Mouse (Mus musculus): Measurements from ENCODE around the gene Pde4dip. TPM values are rescaled to one million over a fixed set of nuclear protein-coding genes. Genes with fewer than 3 reads are reported as not detected.
A peak's percentile ranks its signal among the peaks of the same experiment; 100 is the strongest.

The Pde4dip gene
- polyA plus RNA-seq (2017; shearing (Covaris generic)) = 10 to 100 TPM in 1 of 2 experiments, 1 to 10 TPM in 1; 8.0 to 10.8 TPM

DNA sequence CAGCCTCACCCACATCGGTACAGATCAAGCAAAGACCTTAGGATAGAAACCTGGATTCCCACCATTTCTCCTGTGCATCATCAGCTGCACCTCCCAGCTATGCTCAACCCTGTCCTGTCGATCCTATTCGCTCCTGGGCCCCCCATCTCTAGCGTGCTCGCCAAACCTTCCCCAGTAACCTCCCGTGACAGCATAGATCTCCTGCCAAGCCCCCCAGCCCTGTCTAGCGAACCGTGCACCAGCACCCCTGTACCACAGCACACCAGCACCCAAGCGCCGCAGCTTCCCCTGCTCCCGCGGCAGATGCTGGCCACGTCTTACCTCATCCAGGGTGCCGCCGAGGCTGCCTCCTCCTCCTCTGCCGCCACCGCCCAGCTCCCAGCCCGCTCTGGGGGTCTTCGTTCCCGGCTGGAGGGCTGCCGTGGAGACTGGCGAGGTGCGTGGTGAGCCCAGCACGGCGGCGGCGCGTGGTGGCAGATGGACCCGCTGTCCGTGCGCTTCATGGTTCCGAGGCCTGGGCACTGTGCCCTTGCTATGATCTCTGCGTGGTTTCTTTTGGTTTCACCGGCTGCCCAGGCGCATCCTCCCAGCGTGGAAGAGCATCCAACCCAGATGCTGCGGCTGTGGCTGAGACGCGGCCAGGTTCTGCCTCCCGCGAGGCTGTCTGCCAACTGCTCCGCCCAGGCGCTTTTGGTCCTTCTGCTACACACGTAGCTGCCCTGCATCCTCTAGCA is at the start of gene Pde4dip:
TSS of gene Pde4dip (minus strand) at position 540 of the 734 bp plus-strand sequence.
- no peak for ATAC-seq

DNA sequence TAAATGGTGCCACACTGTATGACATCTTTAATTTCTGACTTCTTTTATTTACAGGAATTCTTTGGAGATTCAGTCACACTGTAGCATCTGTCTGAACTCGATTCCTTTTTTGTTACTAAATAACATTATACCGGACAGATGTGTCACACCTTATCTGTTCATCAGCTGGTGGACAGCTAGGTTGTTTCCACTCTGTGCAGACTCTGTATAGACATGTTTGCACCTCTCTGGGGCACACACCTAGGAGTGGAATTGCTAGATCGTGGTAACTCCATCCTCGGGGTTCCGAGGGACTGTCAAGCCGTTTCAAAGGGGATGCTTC is 49.4 kb upstream of the Pde4dip start:
- ATAC-seq = no peak

DNA sequence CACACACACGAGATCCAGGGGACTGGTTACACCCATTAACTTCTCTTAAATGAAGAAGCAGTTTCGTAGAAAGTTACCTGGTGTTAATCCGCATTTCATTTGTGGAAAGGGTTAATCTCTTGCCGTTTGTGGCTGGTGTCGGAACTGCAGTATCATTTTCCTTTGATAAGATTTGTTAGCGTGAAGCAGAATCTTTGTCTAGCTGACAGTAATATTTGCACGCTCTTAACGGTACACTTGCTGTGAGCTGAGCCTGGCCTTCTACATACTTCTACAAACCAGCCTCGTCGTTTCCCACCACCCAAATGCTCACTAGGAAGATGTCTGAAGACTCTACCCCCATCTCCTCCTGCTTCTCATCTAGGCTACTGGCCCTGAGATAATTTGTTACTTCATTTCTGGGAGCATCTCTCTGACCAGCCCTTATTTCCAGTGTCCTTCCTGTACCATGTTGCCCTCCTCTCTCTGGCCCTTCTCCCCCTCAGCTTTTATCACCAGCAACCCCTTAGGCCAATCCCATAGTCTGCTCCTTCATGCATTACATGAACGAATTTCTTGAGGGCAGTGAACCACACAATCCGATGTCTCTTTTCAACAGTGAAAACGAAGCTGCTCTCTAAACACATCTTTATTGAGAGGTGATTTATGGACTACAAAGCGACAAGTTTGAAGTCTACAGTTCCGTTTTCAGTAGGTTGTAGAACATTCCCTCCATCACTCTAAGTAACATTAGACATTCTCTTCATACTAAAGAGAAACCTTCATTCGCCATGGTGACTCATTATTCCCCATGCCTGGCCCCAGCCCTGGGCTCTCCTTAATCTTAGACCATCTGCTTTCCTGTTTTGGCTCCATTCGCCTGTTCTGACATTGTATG is 48.8 kb upstream of the Pde4dip start:
- ATAC-seq = no peak

DNA sequence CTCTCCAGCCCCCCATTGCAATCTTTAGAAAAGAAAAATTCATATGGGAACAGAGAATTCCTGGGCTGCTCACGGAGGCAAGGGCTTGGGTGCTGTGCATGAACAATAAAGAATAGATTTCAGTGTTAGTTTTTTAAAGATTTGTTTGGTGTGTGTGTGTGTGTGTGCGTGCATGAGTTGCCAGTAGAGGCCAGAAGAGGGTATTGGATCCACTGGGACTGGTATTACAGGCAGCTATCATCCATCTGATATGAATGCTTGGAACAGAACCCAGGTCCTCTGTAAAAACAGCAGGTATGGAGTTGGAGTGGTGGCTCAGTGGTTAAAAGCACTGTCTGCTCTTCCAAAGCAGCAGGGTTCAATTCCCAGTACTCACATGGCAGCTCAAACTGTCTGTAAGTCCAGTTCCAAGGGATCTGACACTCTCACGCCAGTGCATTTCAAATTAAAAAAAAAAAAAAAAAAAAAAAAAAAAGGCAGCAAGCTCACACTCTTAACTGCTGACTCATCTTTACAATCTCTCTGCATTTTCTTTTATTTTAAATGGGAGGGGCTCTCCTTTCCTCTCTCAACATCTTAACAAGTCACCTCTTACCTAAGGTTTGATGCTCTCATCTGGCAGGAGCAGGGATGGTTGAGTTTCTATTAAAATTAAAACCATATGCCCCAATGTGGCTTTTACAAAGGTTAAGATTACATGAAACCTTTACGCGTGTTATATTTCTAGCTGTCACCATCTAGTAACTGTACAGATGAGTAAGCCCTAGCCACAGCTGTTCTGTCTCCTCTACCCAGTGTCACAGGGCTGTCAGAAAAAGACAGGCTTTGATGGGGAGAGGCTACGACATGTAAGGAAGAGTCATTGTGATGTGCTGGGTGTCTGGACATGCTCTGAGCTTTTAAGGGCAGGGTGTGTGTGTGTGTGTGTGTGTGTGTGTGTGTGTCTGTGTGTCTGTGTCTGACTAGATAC is 46.1 kb upstream of the Pde4dip start:
- ATAC-seq = no peak

DNA sequence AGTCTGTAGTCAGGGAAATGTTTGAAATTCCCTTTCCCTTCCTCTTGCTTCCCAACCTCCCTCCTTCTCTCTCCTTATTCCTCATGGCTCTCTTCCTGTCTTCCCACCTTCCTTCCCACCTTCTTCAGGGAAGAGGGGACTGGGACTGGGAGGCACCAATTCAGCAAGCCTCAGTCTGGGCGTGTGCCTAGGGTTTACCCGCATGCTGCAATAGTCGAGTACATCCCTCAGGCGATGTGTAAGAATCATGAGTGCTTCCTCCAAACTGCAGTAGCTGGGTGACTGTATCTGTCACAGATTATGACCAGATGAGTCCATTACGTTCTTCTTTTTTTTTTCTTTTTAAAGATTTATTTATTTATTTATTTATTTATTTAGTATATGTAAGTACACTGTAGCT is 45.3 kb upstream of the Pde4dip start:
- no peak for ATAC-seq

DNA sequence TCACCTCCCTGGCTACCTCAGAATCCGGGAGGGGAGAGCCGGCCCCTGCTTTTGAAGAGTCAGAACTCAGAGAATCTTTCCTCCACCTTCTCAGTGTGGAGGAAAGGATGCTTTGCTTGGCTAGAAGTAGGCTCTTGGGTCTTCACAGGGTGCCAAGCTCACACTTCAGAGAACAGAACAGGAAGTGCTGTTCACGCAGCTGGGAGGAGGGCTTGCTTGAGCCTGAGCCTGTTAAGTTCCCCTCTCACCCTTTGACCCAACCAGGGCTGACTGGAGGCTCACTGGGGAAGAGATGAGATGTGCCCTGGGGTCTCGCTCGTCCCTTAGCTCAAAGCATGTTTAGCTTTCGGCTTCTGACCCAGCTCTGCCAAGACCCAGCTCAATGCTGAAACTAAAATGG is 44.7 kb upstream of the Pde4dip start:
- ATAC-seq = peak; percentile 34

DNA sequence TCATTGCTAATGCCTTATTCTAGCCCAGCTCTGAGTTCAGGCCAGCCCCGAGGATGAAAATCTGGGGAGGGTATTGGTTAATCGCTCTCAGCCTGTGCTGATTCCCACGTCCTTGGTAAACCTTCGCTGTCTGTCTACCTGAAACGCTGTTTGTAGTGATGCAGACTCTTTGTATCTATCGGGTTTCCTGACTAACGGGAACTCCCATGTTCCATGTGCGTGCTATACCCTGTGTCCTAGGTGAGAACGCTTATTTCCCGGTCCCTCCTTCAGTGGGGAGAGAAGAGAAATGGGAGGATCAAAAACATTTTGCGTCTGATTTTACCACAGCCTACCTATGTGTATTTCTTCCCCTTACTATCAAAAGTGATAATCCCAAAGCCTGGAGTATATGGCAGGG is 44.3 kb upstream of the Pde4dip start:
- ATAC-seq = peak; percentile 3

DNA sequence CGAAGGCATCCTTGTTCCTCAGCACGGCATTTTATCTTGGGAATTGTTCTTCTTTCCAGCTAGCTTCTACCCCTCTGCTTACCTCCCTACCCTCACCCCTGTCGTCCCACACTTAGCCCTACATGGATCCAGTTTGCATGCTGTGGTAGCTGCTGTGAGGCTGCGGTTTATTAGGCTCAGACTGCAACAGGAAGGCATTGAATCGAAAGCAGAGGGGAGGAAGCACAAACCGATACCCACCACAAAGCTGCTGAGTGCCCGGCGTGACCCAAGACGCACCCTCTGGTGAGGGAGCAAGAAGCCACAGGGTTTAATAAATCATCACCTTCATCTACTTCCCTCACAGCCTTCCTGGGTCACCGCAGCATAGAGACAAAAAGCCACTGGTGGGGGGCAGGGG is 43.6 kb upstream of the Pde4dip start:
- ATAC-seq = peak; percentile 58

DNA sequence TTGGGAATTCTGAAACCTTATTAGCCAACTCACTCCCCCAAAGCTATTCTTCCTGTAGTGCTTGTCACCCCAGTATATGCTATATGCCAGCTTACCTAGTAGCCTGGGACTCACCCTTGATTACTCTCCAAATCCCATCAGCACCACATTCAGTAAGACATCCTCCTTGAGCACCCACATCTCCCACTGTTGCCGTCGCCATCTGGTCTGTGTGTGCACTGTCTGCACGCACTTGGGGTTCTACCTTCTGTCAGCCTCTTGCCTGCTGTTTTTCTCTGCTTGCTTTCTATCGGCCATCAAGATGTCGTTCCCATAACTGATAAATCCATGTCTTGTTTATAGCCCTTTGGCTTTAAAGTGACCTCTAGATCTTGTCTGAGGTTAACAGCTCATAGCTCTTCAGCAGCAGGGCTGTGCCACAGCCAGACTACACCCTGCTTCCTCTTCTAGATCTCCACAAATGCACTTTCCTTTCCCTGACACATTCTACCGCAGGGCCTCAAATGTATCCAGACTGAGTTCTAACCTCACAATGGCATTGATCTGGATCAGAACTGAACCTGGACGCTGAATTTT is 42.9 kb upstream of the Pde4dip start:
- no peak for ATAC-seq

DNA sequence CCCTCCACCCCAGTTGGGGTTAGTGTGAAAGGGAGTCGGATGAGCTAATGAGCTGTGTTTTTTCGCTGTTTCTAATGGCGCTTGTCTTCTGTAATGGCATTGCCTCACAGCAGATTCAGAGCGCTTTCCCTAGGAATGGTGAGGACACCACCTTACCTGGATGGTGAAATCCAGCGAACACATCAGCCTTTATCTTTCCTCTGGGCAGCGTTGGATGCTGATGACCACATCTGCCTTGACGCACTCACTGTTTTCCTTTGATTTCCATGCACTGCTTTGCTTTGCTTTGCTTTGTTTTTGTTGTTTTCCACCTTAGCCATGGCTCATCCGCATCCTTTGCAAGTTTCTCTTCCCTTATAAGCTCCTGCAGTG is 42.3 kb upstream of the Pde4dip start:
- ATAC-seq = no peak

DNA sequence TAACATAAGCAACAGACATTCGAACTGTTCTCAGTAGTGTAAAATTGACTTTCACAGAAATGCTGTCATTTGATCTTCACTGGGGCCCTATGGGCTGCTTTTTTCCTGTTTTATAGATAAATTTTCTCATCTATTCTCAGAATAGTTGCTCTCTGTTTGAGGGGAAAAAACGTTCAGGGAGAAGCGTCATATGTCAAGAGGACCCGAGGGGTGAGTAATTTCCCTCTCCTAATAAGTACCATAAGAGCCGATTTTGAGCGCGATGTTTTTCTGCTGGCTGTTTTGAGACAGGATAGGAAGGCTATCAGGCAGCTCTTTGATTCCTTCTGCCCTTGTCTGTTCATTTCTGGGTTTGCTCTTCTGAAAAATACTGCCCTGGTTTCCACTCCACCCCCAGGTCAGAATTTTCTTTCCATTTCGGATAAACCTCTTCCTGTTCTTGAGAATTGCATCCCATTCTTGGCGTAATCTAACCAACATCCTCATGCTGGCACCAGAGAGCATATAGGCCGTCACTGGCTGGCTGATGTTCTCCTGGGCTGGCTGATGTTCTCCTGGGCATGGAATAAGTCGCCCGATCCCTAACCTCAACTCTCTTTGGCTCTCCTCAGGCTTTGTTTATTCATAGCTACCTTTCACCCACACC is 41.8 kb upstream of the Pde4dip start:
- no peak for ATAC-seq

DNA sequence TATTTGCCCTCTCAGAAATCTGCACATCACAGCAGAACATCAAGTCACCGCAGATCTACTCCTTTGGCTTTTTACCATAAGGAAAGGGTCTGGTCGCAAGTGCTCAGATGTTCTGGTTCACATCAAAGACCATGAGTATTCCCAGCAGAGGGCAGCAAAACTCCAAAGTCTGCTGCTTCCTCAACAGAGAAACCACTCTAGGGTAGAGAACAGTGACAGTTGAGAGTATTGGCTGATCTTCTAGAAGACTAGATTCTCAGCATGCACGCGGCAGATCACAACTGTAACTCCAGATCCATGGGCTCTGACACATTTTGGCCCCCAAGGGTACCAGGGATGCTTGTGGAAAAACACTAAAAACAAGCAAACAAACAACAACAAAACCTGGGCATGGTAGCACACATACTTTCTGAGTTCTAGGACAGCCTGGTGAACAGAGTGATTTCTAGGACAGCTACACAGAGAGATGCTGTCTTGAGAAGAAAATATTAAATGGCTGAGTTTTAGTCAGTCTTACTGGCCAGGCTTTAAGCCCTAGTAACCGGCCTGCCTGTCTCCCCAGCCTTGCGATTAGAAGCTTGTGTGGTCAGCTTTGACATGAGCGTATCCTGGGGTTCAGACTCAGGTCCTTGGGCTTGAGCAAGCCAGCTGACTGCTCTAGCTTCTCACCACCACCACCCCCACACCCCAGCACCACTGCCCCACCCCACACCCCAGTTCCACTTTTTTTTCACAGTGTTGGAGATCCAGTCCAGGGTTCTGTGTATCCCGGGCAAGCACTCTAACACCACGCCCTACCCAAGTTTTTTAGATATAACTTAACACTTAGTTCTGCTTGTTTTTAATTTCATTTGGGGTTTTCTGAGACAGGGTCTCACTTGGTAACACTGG is 40.7 kb upstream of the Pde4dip start:
- ATAC-seq = peak; percentile 45

DNA sequence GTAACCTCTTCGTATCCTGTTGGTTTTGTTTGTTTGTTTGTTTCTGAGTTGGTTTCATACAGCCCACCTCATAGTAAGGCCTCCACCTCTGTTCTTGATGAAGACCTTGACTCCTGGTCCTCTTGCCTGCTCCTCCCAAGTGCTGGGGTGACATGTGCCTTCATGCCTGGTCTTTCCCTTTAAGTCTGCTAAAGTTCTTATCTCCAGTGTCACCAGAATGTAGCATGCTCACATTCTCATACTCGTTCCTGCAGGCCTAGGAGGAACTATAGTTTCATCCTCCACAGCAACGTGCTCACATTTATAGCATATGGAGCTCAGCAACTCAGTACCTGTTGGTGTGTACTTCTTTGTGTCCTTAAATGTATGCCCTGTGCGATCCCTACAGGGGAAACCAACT is 38.8 kb upstream of the Pde4dip start:
- ATAC-seq = no peak

DNA sequence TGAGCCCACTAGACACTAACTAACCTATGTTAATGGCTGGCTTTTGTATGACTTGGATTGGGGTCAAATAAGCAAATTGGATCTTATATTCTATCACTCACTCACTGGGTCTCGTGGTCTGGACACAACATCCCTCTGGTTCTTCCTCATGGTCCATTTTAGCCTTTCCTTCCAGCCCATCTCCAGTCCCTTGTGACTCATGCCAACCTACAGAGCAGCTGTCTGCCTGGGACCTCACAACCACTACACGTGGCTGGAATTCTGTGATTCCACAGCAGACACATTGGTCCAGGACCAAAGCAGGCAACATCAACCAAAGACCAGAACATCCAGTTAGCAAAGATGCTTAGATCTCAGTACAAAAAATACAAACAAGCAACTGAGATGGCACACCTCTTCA is 36.7 kb upstream of the Pde4dip start:
- ATAC-seq = no peak

DNA sequence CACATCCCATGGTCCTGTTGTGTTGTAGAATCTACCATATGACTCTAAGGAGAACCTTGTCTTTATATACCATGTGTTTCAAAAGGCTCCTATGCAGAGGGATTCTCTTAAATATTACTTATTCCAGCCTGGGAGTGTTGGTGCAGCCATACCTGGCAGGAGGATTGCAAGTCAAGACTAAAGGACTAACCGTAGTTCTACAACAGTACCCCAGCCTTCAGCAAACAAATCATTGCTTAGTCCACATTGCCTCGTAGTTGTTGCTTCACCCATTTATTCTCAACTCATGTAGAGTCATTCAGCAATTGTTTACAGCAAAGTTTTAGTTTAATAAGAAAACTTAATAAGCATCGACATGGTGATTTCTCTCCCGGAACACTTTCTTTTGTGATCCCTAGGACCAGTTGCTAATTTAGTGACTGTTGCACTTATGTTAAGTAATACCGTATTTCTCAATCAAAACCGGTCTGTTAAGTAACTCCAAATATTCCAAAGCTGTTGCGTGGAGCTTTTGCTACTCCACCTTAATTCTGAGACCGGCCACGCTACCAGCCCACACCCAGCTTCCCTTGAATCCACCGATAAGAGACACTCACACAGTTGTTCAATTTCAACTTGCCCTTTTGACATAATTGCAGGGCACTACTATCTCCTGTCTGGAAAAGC is 30.5 kb upstream of the Pde4dip start:
- no peak for ATAC-seq

DNA sequence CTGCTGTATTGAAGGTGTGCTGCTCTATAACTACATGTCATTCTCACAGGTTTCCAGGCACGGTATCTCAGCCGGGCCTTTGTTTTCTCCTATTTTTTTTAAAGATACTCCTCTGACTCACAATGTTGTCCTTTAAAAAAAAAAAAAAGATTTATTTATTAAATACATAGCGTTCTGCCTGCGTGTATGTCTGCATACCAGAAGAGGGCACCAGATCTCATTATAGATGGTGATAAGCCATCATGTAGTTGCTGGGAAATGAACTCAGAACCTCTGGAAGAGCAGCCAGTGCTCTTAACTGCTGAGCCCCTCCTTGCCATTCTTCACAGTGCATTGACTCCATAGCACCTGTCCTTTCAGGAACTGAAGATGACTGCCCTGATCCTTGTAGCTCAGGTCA is 26.6 kb upstream of the Pde4dip start:
- no peak for ATAC-seq

DNA sequence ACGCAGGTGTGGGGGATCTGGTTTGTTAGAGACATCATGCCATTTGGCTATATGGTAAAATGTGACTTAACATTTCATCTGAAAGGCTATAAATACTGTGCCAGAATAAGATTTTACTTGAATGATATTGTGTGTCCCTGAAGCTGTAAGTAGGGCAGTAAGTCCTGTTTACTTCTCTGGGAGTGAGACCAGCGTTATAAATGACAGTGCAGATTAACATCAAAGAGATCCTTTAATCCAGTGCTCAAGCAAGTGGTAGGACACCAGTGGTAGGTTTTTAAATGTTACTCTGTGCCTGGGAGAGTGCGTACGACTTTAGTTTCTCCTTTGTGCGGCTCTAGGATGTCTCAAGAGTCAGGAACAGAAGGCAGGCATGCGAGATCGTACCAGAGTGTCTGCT is 22.6 kb upstream of the Pde4dip start:
- ATAC-seq = no peak

DNA sequence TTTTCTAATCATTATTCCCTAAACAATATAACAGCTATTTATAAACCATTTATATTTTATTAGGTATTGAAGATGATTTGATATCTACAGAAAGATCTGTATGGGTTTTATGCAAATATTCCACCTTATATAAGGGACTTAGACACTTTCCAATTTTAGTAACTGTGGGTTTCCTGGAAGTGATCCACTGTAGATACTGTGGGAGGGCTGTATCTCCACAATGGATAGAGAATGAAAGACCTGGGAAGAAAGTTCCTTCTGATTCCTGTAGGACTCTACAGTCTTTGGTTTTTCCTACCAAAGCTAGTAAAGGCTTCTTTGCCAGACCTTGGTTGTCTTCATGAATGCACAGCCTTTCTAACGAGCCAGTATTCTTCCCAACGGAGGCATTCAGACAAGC is 21.2 kb upstream of the Pde4dip start:
- ATAC-seq = no peak

DNA sequence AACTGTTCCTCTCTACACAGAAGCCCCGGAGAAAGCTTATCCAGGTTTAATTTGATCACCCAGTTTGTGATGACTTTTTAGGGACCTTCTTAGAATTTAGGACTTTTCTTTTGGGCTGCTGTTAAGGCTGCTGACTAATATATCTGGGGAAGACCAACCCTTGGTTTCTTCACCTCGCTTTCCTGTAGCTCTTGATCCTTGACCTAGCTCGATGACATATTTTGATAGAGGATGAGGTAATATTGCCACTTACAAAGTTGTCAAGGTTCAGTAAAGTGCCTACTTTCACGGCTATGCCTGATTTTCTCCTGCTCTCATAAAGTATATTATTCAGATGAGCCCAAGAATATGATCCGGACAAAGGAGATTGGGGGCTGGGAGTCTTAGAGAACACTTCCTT is 13.1 kb upstream of the Pde4dip start:
- ATAC-seq = no peak

Data from activated CD4-positive, CD25-positive, alpha-beta regulatory T cell, adult 4 months (primary cell).